Mouse (Mus musculus) MEL (cell line): ENCODE results near the gene Lin37.
A peak's percentile ranks its signal among the peaks of the same experiment; 100 is the strongest.

Experiments used
- CTCF ChIP-seq, 3 experiments: IDR thresholded peaks in 2 of 3; conservative IDR thresholded peaks in 1 of 3; 2 replicates each; pipeline ENCODE4 v1.5.1; 2011 to 2012; ENCODE audit warnings: low read length in 3 of 3, low read depth in 2 of 3, mild to moderate bottlenecking in 2 of 3, improper control_type of control experiment in 1 of 3, inconsistent platforms in 1 of 3, mixed read lengths in 1 of 3, moderate library complexity in 1 of 3; ENCODE audit not compliant: control insufficient read depth in 1 of 3, insufficient read depth in 1 of 3, poor library complexity in 1 of 3, severe bottlenecking in 1 of 3
- POLR2A ChIP-seq, 2 experiments: IDR thresholded peaks; 2 replicates each; pipeline ENCODE4 v1.6.1; 2011 to 2012; ENCODE audit warnings: low read length in 2 of 2, mild to moderate bottlenecking in 2 of 2, control low read depth in 1 of 2, improper control_type of control experiment in 1 of 2, low read depth in 1 of 2, moderate library complexity in 1 of 2; ENCODE audit not compliant: control insufficient read depth in 1 of 2, insufficient read depth in 1 of 2, poor library complexity in 1 of 2
- TAL1 ChIP-seq: IDR thresholded peaks from 2 replicates; pipeline ENCODE4 v1.6.1; 2012; ENCODE audit warnings: mild to moderate bottlenecking, inconsistent platforms, low read length, moderate library complexity, mixed read lengths

DNA sequence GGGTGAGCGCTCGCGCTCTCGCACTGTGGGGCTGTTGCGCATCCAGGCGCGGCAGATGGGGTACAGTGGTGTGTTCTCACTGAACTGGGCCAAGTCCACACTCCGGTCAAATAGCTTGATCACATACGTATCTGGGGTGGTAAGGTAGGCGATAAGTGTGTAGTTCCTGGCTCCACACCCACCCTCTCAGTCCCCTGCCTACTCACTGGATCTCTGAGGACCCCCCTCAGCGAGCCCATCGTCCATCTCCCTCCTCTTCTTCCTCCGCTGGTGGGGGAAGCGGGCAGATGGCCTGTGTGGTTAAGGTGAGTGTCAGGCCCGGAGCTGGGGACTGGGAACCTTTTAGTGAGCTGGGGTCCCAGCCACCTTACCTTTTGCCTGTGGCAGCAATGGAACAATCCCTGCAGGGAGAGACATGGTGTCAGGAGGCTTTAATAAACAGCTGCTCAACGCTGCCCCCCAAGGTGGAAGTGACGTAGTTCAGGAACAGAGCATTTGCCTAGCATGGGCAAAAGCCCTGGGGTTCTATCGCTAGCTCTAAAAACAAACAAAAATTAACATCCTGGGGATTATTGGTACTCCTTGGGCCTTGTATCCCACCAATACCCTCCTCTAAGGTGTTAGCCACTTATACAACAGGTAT is 2.6 kb downstream of the Lin37 start:
- TF ChIP-seq POLR2A (IDR thresholded peaks at IDR 0.05; ENCODE audit: control insufficient read depth in 1 of 2, insufficient read depth in 1 of 2, low read depth in 1 of 2, low read length in 2 of 2, poor library complexity in 1 of 2) (no peak), TAL1 (no peak), CTCF (IDR thresholded peaks at IDR 0.05 in 2 of 3, conservative IDR thresholded peaks at IDR 0.05 in 1 of 3; ENCODE audit: control insufficient read depth in 1 of 3, insufficient read depth in 1 of 3, low read depth in 2 of 3, low read length in 3 of 3, poor library complexity in 1 of 3, severe bottlenecking in 1 of 3) (peak; percentile 41 to 55 (median 45))
